Mouse (Mus musculus) neutrophil, adult 65 days (primary cell): ENCODE measurements around the gene Gstm6. TPM values are rescaled to one million over a fixed set of nuclear protein-coding genes. Genes with fewer than 3 reads are reported as not detected.

Experiments
- total RNA-seq: library from RNA; stranded (reverse); gene quantifications from 2 replicates; pipeline ENCODE4 v1.2.4, GENCODE M21; 2023

The Gstm6 gene
- not detected in 2 replicates for total RNA-seq

GRCm38 (mm10) chr3:107943239-107943990 is at the start of gene Gstm6:
Gstm6 (minus strand) TSS chr3:107943749.

GRCm38 (mm10) chr3:107986041-107986562 is 42.6 kb upstream of the Gstm6 start, which contains the start of gene Gstm2:
Gstm2 (minus strand) TSS chr3:107986453.

GRCm38 (mm10) chr3:107968724-107969395 is 25.3 kb upstream of the Gstm6 start, which contains the start of gene Gstm3:
Gstm3 (minus strand) TSS chr3:107969283.

GRCm38 (mm10) chr3:107931670-107932069 is 11.9 kb downstream of the Gstm6 start, which contains the start of gene Gstm7:
Gstm7 (minus strand) TSS chr3:107931817.

GRCm38 (mm10) chr3:107895720-107896569 is 47.6 kb downstream of the Gstm6 start, which contains the start of gene Gstm5:
Gstm5 (plus strand) TSS chr3:107895821.

Other genes starting within 250 kb of the Gstm6 start
- 32.0 and 38.2 TPM in 2 replicates for gene Ahcyl1, start 247.2 kb downstream of the Gstm6 start, total RNA-seq
- gene Csf1, start 183.3 kb downstream of the Gstm6 start, total RNA-seq: 59.2 and 73.5 TPM in 2 replicates
- not detected in 2 replicates for gene Eps8l3, start 66.5 kb downstream of the Gstm6 start, total RNA-seq
- 0.45 TPM in 1 of 2 replicates, not detected in the other for gene Gstm5, start 47.9 kb downstream of the Gstm6 start, total RNA-seq
- 0.44 and 0.75 TPM in 2 replicates for gene Gstm7, start 11.9 kb downstream of the Gstm6 start, total RNA-seq
- not detected in 2 replicates for gene Gstm3, start 25.5 kb upstream of the Gstm6 start, total RNA-seq
- gene Gstm2, start 42.7 kb upstream of the Gstm6 start, total RNA-seq: not detected in 2 replicates
- 84.1 TPM in 2 replicates for gene Gstm1, start 74.2 kb upstream of the Gstm6 start, total RNA-seq
- 5.0 and 5.9 TPM in 2 replicates for gene Gstm4, start 101.1 kb upstream of the Gstm6 start, total RNA-seq
- gene Ampd2, start 142.9 kb upstream of the Gstm6 start, total RNA-seq: 66.8 and 71.1 TPM in 2 replicates
- not detected in 2 replicates for gene Gnat2, start 149.0 kb upstream of the Gstm6 start, total RNA-seq
- gene Gnai3, start 202.4 kb upstream of the Gstm6 start, total RNA-seq: 113 and 120 TPM in 2 replicates
- gene Gpr61, start 211.1 kb upstream of the Gstm6 start, total RNA-seq: not detected in 2 replicates
- 0.50 and 0.69 TPM in 2 replicates for gene Amigo1, start 242.6 kb upstream of the Gstm6 start, total RNA-seq